Mouse (Mus musculus) ES-E14 (cell line): ENCODE measurements around the gene Ube2d3.
"Not testable (repeated sequence)": the region's sequence is repeated elsewhere in the genome, so short reads cannot be mapped to it uniquely, and the experiment has no call there.

Experiments
- CHD2 ChIP-seq: IDR thresholded peaks from 2 replicates; pipeline ENCODE4 v1.6.1; 2014; ENCODE audit warnings: mild to moderate bottlenecking, low read depth, low read length, inconsistent platforms
- HCFC1 ChIP-seq: IDR thresholded peaks from 2 replicates; pipeline ENCODE4 v1.6.1; 2012; ENCODE audit warnings: low read length, inconsistent platforms, borderline replicate concordance; ENCODE audit not compliant: insufficient read depth
- ZNF384 ChIP-seq: IDR thresholded peaks from 2 replicates; pipeline ENCODE4 v1.6.1; 2012; ENCODE audit warnings: low read depth, low read length, inconsistent platforms

- not testable (repeated sequence) for TF ChIP-seq HCFC1, ZNF384, CHD2
These were observed 60.0 kb downstream of the Ube2d3 start for GRCm38 (mm10) chr3:135497956-135498355.
